Mouse (Mus musculus) layer of hippocampus, postnatal 25 days (tissue): ENCODE results near the gene Dydc1. TPM values are rescaled to one million over a fixed set of nuclear protein-coding genes. Genes with fewer than 3 reads are reported as not detected.

Experiments
- DNase-seq, 2 experiments: peaks; one replicate each; pipeline ENCODE4 v3.0.0; 2022; ENCODE audit warnings: mixed read lengths in 2 of 2, low spot score in 1 of 2; ENCODE audit errors: extremely low spot score in 1 of 2
- total RNA-seq, 2 experiments: library from RNA; stranded (reverse); gene quantifications; 2 replicates each; pipeline ENCODE4 v1.2.3; 2021

Dydc1 gene
- total RNA-seq, 2 experiments from 2014 or later, result not detected

DNA sequence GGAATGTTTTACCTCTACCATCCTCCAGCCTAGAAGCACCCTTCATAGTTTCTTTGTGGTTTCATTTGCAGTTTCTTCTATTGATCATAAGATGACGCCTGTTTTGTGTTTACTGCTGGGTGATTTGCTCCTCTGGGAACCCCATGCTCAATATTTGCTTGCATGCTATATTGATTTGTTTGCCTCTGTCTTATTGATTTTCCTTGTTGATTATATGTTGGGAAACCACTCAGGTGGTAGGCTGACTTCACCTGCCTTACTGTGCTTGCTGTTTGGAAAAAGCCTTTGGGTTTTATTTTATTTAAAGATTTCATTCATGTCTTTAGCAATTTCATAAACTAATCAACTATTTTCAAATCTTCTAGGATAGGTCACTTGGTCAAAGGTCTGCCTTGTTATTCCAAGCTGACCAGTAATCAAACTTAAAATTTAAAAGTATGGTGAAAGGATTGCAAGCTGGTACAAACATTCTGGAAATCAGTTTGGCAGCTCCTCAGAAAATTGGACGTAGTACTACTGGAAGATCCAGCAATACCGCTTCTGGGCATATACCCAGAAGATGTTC is 23.7 kb downstream of the Dydc1 start:
- DNase-seq, result no peak

DNA sequence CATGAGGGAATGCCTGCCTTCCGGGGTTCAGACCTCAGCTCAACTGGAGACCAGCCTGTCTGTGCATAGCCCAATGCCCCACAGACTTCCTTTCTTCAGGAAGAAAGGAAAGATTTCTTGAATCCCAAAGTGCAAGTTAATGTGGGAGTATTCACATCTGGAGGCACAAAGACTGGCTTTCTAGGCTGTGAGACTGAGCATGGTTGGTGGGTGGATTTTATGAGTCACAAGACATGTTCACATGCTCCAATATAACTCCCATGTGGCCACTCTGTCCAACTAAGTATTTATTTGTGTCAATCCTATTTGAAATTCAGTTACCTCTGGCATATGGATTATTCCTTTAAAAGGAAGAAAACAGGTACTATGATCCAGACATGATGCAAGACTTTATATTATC is 26.0 kb downstream of the Dydc1 start:
- DNase-seq, result no peak

DNA sequence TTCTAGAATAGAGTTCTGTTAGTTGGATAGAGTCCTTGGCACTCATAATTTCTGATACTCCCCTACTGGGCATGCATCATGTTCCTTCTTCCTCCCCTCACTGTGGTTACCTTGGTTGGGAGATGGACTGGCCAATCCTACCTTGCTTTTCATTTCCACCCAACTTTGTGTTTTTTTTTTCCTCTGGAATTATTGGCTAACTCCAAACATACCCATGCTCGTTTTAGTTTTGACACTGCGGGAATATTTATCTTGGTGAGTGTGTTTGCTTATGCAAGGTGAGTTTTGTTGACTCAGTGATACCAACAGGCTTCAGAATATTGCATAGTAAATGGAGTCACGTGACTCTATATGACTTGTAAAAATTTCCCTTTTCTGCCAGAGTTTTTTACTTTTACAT is 28.0 kb downstream of the Dydc1 start:
- DNase-seq, result no peak

DNA sequence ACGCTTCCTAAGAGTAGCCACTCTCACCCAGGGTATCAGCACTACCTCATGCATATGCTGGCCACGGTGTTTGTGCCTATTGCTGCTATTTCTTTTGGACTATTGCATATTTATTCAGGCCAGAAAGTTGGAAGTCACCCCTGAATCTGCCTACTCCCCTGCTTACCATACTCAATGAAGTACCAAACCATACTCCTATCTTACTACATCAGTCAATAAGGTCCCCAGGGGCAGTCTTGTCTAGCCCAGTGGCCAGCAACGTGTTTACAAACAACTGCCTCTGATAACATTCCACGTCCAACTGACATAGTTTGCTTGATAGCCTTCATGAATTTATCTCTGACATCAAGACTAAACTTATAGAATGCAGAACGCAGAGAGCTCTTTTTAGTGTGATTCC is 28.5 kb downstream of the Dydc1 start:
- DNase-seq, result no peak

DNA sequence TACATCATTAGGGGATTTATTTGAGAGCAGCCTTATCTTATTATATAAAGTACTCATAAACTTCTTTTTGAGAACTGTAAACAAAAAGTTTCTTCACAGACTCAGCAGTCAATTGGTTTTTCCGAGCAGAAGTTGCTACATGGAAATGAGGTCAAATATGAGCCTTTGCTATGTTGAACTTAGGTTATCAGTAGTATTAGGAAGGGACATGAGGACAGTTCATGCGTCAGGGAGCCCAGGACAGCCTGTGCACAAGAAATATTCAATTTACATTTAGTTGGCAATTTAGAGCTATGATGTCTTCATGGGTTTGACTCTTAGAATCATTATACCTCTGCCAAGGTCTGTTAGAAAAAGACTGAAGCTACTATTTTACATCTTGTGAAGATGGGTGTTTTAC is 29.6 kb downstream of the Dydc1 start:
- DNase-seq, result no peak

DNA sequence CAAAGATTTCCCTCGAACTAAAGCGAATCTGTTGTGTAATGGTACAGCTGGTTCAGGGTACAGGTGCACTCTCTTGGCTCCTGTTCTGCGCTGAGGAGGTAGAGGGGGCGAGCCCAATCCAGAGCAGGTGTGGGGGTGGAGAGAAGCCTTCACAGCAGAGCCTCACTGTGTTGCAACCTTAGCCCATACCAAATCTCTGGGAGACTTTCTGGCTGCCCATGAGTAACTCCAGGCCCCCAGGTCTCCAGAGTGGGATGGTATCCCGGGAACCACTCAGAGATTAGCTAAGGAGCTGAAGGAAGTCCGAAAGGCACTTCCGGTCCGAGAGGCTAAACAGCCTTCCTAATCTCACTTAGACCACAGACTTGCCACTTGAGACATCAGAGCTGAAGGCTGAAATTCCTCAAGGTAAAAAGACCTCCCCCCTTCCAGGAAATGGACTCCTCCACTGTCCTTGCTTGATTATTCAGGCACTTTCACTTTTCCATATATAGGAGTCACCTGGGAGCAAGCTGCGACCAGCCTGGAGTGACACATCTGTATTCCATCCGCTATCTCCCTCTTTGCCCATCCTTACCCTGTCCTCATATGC is 32.2 kb downstream of the Dydc1 start, which contains the start of gene Mat1a:
Gene Mat1a (plus strand): TSS at position 183 of the 592 bp plus-strand sequence.
- no peak for DNase-seq

DNA sequence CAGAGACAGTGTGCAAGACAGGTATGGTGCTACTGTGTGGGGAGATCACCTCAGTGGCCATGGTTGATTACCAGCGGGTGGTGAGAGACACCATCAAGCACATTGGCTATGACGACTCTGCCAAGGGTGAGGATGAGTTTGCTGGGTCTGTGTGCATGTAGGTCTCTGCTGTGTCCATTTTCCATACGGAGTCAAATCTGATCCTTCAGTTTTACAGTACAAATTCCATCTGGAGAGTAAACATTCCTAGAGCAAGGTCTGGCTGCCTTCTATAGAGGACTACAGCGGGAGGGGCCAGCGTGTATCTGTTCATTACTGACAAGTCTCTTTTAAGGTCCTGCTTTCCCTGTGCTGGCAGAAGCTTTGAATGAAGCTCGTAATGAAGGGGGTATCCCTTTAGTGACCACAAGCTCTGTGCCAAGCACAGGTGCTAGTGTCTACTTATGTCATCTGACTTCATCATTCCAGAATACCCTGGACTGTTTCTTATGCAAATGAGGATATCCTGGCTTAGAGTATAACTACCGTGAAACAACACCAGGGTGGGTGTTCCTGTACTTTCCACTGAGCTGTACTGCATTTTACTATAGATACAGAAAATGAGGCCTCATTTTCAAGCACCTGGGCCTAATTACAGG is 38.4 kb downstream of the Dydc1 start:
- no peak for DNase-seq

DNA sequence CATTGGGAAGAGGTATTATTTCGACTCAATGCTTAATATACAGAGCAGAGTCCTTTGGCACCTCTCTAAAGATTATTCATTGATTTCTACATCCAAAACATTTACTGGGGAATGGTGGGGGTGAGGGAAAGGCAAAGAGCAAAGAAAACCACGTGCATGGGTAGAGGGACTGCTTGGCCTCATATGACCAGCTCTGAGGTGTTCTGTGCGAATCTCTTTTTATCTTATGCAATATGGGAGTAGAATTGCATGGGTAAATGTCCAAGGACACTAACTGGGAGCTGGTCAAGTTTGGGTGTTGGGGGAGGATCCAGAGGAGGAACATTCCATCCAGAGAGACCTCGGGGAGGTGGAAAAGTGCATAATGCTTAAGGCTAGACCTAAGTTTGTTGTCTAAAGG is 40.2 kb downstream of the Dydc1 start:
- DNase-seq, result no peak

DNA sequence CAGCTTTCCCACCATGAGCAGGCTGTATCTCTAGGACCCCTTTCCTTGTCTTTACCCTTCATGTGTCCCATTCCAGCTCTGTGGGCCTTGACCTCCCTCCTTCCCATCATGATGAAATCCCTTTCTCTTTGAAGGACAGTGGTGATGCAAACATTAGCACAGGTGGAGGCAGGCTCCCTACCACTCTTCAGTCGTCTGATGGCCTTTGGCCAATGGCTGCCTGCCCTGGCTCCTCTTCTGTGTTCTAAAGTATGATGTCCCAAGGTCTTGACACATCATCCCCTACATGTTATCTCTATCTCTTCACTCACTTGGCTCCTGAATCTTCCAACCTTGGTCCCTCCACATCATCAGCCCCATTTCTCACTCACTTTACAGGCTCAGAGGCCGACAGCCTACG is 43.6 kb downstream of the Dydc1 start:
- DNase-seq, result no peak

DNA sequence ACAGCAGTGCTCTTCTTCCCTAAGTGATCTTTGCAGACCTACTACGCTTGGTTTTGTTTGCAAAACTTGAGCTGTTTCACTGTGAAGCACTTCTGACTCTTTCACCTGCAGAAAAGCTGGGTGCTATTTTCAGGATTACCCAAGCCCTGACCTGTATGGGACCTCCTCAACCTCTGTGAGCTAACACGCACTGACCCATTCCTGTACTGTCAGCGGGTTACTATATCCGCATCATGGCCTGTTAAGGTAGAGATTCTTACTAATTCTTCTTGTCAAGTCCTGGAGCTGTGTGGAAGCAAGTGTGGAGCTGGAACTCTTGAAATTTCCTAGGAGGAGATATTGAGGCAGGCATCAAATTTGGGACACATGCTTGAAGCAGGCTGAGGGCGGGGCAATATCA is 52.0 kb downstream of the Dydc1 start:
- no peak for DNase-seq

DNA sequence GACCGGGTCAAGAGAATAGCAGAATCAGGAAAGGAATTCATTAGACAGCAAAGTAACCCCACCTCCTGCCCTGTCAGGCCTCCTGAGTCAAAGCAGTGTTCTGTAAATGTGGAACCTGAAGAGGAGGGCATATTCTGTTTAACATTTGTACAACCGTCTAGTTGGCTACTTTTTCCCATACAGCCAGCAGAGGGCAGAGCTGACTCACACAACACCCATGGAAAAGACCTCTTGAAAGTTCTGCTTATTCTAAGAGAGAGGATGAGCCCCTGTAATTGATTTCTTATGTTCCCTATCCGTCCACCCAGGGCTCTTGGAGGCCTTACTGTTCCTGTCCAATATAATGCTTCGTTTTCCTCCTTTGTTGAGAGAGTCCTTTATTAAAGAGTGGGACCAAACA is 55.3 kb downstream of the Dydc1 start:
- peak in 1 of 2 experiments; percentile 47 for DNase-seq

DNA sequence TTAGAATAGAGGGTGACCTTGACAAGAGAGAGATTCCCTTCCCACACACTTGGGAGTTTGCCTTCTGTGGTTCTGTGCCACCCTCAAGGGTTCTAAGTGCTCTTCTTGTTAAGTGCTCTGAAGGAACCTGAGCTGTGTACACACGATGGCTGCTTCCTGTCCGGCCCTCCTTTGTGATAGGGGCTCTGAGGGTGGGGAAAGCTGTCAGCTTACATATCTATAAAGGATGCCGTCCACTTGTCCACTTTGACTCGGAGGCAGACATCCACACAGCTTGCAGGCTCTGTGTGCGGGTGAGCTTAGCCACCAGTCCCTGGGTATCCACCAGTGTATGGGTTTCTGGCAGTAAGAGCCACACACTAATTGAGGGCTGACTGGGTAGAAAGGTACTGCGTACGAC is 58.8 kb downstream of the Dydc1 start, which contains the start of gene Sftpa1:
Gene Sftpa1 (plus strand): TSS at position 243 of the 400 bp plus-strand sequence.
- DNase-seq, result no peak

DNA sequence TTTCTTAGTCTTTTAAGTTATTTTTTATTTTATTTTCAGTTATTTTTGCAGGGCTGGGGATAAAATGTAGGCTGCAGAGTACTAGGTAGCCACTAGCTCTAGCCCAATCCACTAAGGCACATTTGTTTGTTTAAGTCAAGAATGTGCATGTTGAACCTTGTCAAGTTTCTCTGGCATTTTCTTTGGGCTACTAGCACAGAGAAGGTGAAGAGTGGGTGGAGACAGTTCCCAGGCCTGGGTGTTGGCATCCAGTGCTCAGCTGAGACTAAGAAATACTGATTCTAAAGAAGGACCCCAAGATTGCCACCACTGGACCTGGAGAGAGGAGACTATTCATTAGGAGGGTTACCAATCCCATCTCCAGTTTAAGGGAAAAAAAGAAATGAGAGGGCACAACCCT is 64.3 kb downstream of the Dydc1 start:
- DNase-seq, result no peak

DNA sequence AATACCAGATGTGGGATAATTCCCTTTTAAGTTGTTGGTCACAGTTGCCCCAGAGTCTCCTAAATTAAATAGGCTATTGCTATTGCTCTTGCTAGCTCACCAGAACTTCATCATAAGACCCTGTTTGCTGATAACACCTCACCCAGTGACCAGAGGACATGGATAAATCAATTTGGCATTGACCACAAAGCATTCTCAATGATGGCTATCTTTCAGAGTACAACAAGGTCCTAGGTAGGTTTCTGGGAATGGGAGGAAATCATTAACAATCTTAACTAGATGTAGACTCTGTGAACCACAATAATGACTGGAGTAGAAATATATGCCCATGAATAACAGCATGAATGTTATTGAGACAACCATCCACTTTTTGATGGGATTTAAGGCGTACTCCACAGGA is 68.0 kb downstream of the Dydc1 start:
- DNase-seq, result no peak

Other genes starting within 250 kb of the Dydc1 start
- 1 to 10 TPM; 1.7 to 1.8 TPM for gene Sh2d4b, start 179.6 kb upstream of the Dydc1 start, total RNA-seq
- gene Tspan14, start 106.1 kb upstream of the Dydc1 start, total RNA-seq, result 10 to 100 TPM; 40.9 to 41.0 TPM
- 100 to 1,000 TPM; 160 to 181 TPM for gene Fam213a, start 59.1 kb upstream of the Dydc1 start, total RNA-seq
- gene Dydc2, start 3.7 kb upstream of the Dydc1 start, total RNA-seq, result under 1 TPM; 0.79 to 0.94 TPM
- not detected for gene Mat1a, start 32.1 kb downstream of the Dydc1 start, total RNA-seq
- gene Sftpa1, start 58.9 kb downstream of the Dydc1 start, total RNA-seq, result not detected
- not detected for gene Mbl1, start 78.5 kb downstream of the Dydc1 start, total RNA-seq
- gene Sftpd, start 112.2 kb downstream of the Dydc1 start, total RNA-seq, result not detected
- not detected for gene Gm2832, start 205.9 kb downstream of the Dydc1 start, total RNA-seq